11 mouse cellular contexts compared by ENCODE assay signal in the genomic region with DNA sequence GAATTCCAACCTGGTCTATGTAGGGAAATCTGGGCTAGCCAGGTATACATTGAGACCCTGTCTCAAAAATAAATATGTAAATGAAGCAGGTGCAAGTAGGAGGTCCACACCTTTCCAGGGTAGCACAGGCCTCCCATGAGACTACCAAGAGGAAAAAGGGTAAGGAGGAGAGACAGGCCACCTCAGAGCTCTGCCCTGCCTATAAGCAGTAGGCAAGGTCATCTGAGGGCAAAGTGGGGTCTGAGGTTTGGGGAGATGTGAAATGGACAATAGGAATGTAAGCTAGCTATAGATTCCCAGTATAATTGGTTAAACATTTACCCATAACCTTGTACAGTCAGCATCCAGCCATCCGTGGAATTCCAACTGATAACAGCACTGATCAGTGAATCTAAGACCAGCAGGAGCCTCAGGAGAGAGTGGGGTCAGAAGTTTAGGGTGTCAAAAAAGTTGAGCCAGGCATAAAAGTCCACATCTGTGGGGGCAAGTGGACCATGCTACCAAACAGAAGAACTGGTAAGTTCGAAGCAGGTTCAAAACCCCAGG.
"Had no signal": no experiment of that assay in that cellular context is flagged by ENCODE, and none has a peak within 500 bp of the region (broad histone marks: within the 10 kb centered on the region; RNA-seq: fewer than 3 reads in every experiment).

No protein-coding gene starts in this region.

- ATAC-seq: midbrain, embryonic 13.5 days had no signal

- H3K27ac ChIP-seq: hindbrain, embryonic 14.5 days; limb, embryonic 15.5 days; liver, embryonic 14.5 days; midbrain, embryonic 13.5 days had no signal

- H3K4me1 ChIP-seq: limb, embryonic 15.5 days; midbrain, embryonic 13.5 days had no signal

- H3K9ac ChIP-seq: hindbrain, embryonic 14.5 days; limb, embryonic 15.5 days; liver, embryonic 14.5 days; midbrain, embryonic 13.5 days had no signal

- H3K27me3 ChIP-seq: limb, embryonic 15.5 days; midbrain, embryonic 13.5 days had no signal

- H3K4me3 ChIP-seq: limb, embryonic 15.5 days; midbrain, embryonic 13.5 days had no signal

- H3K9me3 ChIP-seq: limb, embryonic 15.5 days; midbrain, embryonic 13.5 days had no signal

- DNase-seq: kidney, adult 8-10 months; layer of hippocampus, postnatal 36 days; lung, adult 18-20 months; right cerebral cortex, adult 18-20 months; right cerebral cortex, postnatal 25 days; thymus, adult 18-20 months; thymus, postnatal 14 days had no signal

- H3K4me2 ChIP-seq: hindbrain, embryonic 14.5 days; limb, embryonic 15.5 days; midbrain, embryonic 13.5 days had no signal
